Mouse (Mus musculus) MEL (cell line): ENCODE data around the gene Gpm6b. TPM values are rescaled to one million over a fixed set of nuclear protein-coding genes. Genes with fewer than 3 reads are reported as not detected.

ENCODE experiments used
- DNase-seq: peaks from one replicate; pipeline ENCODE4 v3.0.0; 2011; ENCODE audit warnings: low read depth, low spot score
- H3K27ac ChIP-seq: 2 replicates; pipeline ENCODE4 v1.5.1; 2012; ENCODE audit warnings: low read depth, mild to moderate bottlenecking, control low read depth, low read length, moderate library complexity; ENCODE audit not compliant: control insufficient read depth
- H3K27me3 ChIP-seq, 2 experiments: fragments of 150-350 bp in 1 of 2; sonication (generic) in 1 of 2; 2 replicates each; pipeline ENCODE4 v1.6.1; 2012; ENCODE audit warnings: low read length in 2 of 2, mild to moderate bottlenecking in 2 of 2, improper control_type of control experiment in 1 of 2, moderate library complexity in 1 of 2; ENCODE audit not compliant: insufficient read depth in 2 of 2, control insufficient read depth in 1 of 2
- H3K36me3 ChIP-seq, 2 experiments: 2 replicates each; pipeline ENCODE4 v1.6.1; 2012 to 2014; ENCODE audit warnings: low read length in 2 of 2, improper control_type of control experiment in 1 of 2, inconsistent platforms in 1 of 2, mild to moderate bottlenecking in 1 of 2; ENCODE audit not compliant: insufficient read depth in 2 of 2, control insufficient read depth in 1 of 2
- H3K4me1 ChIP-seq, 2 experiments: fragments of 150-350 bp in 1 of 2; sonication (generic) in 1 of 2; 2 replicates each; pipeline ENCODE4 v1.6.1; 2012; ENCODE audit warnings: low read length in 2 of 2, improper control_type of control experiment in 1 of 2, mild to moderate bottlenecking in 1 of 2; ENCODE audit not compliant: insufficient read depth in 2 of 2, control insufficient read depth in 1 of 2
- H3K4me3 ChIP-seq, 2 experiments: fragments of 150-350 bp in 1 of 2; sonication (generic) in 1 of 2; 2 replicates each; pipeline ENCODE4 v1.5.1; 2012; ENCODE audit warnings: low read depth in 2 of 2, low read length in 2 of 2, mild to moderate bottlenecking in 2 of 2, moderate library complexity in 2 of 2, control low read depth in 1 of 2, improper control_type of control experiment in 1 of 2; ENCODE audit not compliant: control insufficient read depth in 1 of 2, insufficient read depth in 1 of 2
- H3K79me2 ChIP-seq: 2 replicates; pipeline ENCODE4 v1.6.1; 2012; ENCODE audit warnings: mild to moderate bottlenecking, low read length, moderate library complexity; ENCODE audit not compliant: control insufficient read depth, poor library complexity, insufficient read depth
- H3K9ac ChIP-seq: 2 replicates; pipeline ENCODE4 v1.6.1; 2012; ENCODE audit warnings: low read depth, mild to moderate bottlenecking, control low read depth, low read length, moderate library complexity; ENCODE audit not compliant: control insufficient read depth, poor library complexity, severe bottlenecking
- H3K9me3 ChIP-seq: fragments of 150-350 bp; sonication (generic); replicated peaks from 2 replicates; pipeline ENCODE4 v1.6.1; 2012; ENCODE audit warnings: mild to moderate bottlenecking, low read length, improper control_type of control experiment, moderate library complexity; ENCODE audit not compliant: insufficient read depth
- BHLHE40 ChIP-seq: IDR thresholded peaks from 2 replicates; pipeline ENCODE4 v1.6.1; 2012; ENCODE audit warnings: low read depth, mild to moderate bottlenecking, inconsistent platforms, low read length, improper control_type of control experiment, borderline replicate concordance
- CHD2 ChIP-seq: IDR thresholded peaks from 2 replicates; pipeline ENCODE4 v1.6.1; 2011; ENCODE audit warnings: low read length, improper control_type of control experiment
- CTCF ChIP-seq, 3 experiments: IDR thresholded peaks in 2 of 3; conservative IDR thresholded peaks in 1 of 3; 2 replicates each; pipeline ENCODE4 v1.5.1; 2011 to 2012; ENCODE audit warnings: low read length in 3 of 3, low read depth in 2 of 3, mild to moderate bottlenecking in 2 of 3, improper control_type of control experiment in 1 of 3, inconsistent platforms in 1 of 3, mixed read lengths in 1 of 3, moderate library complexity in 1 of 3; ENCODE audit not compliant: control insufficient read depth in 1 of 3, insufficient read depth in 1 of 3, poor library complexity in 1 of 3, severe bottlenecking in 1 of 3
- E2F4 ChIP-seq: IDR thresholded peaks from 2 replicates; pipeline ENCODE4 v1.6.1; 2011; ENCODE audit warnings: low read depth, low read length, improper control_type of control experiment, borderline replicate concordance
- EP300 ChIP-seq, 2 experiments: IDR thresholded peaks; 2 replicates each; pipeline ENCODE4 v1.6.1; 2011; ENCODE audit warnings: improper control_type of control experiment in 2 of 2, low read length in 2 of 2, low read depth in 1 of 2, mild to moderate bottlenecking in 1 of 2
- HCFC1 ChIP-seq: IDR thresholded peaks from 2 replicates; pipeline ENCODE4 v1.6.1; 2012; ENCODE audit warnings: low read depth, mild to moderate bottlenecking, inconsistent platforms, low read length, improper control_type of control experiment, moderate library complexity
- MAX ChIP-seq: IDR thresholded peaks from 2 replicates; pipeline ENCODE4 v1.6.1; 2011; ENCODE audit warnings: low read length, improper control_type of control experiment
- MAZ ChIP-seq: IDR thresholded peaks from 2 replicates; pipeline ENCODE4 v1.6.1; 2012; ENCODE audit warnings: low read depth, mild to moderate bottlenecking, inconsistent platforms, low read length, improper control_type of control experiment
- MXI1 ChIP-seq: IDR thresholded peaks from 2 replicates; pipeline ENCODE4 v1.6.1; 2011; ENCODE audit warnings: mild to moderate bottlenecking, low read depth, low read length, improper control_type of control experiment
- MYB ChIP-seq: IDR thresholded peaks from 2 replicates; pipeline ENCODE4 v1.6.1; 2011; ENCODE audit warnings: mild to moderate bottlenecking, low read depth, low read length, improper control_type of control experiment
- MYC ChIP-seq: IDR thresholded peaks from 2 replicates; pipeline ENCODE4 v1.6.1; 2011; ENCODE audit warnings: low read depth, mild to moderate bottlenecking, low read length, improper control_type of control experiment, moderate library complexity
- NELFE ChIP-seq: IDR thresholded peaks from 2 replicates; pipeline ENCODE4 v1.6.1; 2011; ENCODE audit warnings: low read depth, low read length, improper control_type of control experiment
- POLR2A ChIP-seq, 2 experiments: IDR thresholded peaks; 2 replicates each; pipeline ENCODE4 v1.6.1; 2011 to 2012; ENCODE audit warnings: low read length in 2 of 2, mild to moderate bottlenecking in 2 of 2, control low read depth in 1 of 2, improper control_type of control experiment in 1 of 2, low read depth in 1 of 2, moderate library complexity in 1 of 2; ENCODE audit not compliant: control insufficient read depth in 1 of 2, insufficient read depth in 1 of 2, poor library complexity in 1 of 2
- POLR2AphosphoS2 ChIP-seq: IDR thresholded peaks from 2 replicates; pipeline ENCODE4 v1.6.1; 2011; ENCODE audit warnings: low read length, improper control_type of control experiment
- POLR2AphosphoS5 ChIP-seq: IDR thresholded peaks from 2 replicates; pipeline ENCODE4 v1.6.1; 2012; ENCODE audit warnings: low read depth, borderline replicate concordance, mild to moderate bottlenecking, inconsistent platforms, low read length, moderate library complexity, mixed read lengths
- RAD21 ChIP-seq: IDR thresholded peaks from 2 replicates; pipeline ENCODE4 v1.6.1; 2011; ENCODE audit warnings: mild to moderate bottlenecking, low read depth, low read length, improper control_type of control experiment
- RCOR1 ChIP-seq: IDR thresholded peaks from 2 replicates; pipeline ENCODE4 v1.6.1; 2012; ENCODE audit warnings: low read depth, mild to moderate bottlenecking, inconsistent platforms, low read length, improper control_type of control experiment
- SIN3A ChIP-seq: IDR thresholded peaks from 2 replicates; pipeline ENCODE4 v1.6.1; 2012; ENCODE audit warnings: low read length, improper control_type of control experiment, inconsistent platforms
- SMC3 ChIP-seq: IDR thresholded peaks from 2 replicates; pipeline ENCODE4 v1.6.1; 2011; ENCODE audit warnings: low read depth, low read length, improper control_type of control experiment
- TAL1 ChIP-seq: IDR thresholded peaks from 2 replicates; pipeline ENCODE4 v1.6.1; 2012; ENCODE audit warnings: mild to moderate bottlenecking, inconsistent platforms, low read length, moderate library complexity, mixed read lengths
- TCF12 ChIP-seq: IDR thresholded peaks from 2 replicates; pipeline ENCODE4 v1.6.1; 2014; ENCODE audit warnings: low read depth, mild to moderate bottlenecking, inconsistent platforms, low read length, improper control_type of control experiment, moderate library complexity
- UBTF ChIP-seq: IDR thresholded peaks from 2 replicates; pipeline ENCODE4 v1.6.1; 2012; ENCODE audit warnings: low read depth, mild to moderate bottlenecking, inconsistent platforms, low read length, improper control_type of control experiment, moderate library complexity, borderline replicate concordance; ENCODE audit not compliant: insufficient read depth
- USF1 ChIP-seq: IDR thresholded peaks from 2 replicates; pipeline ENCODE4 v1.6.1; 2014; ENCODE audit warnings: low read depth, mild to moderate bottlenecking, inconsistent platforms, low read length, improper control_type of control experiment, moderate library complexity
- USF2 ChIP-seq, 2 experiments: IDR thresholded peaks; 2 replicates each; pipeline ENCODE4 v1.6.1; 2011 to 2012; ENCODE audit warnings: improper control_type of control experiment in 2 of 2, low read length in 2 of 2, borderline replicate concordance in 1 of 2, inconsistent platforms in 1 of 2, low read depth in 1 of 2, mild to moderate bottlenecking in 1 of 2; ENCODE audit not compliant: insufficient read depth in 1 of 2
- ZKSCAN1 ChIP-seq: IDR thresholded peaks from 2 replicates; pipeline ENCODE4 v1.6.1; 2012; ENCODE audit warnings: low read depth, mild to moderate bottlenecking, inconsistent platforms, low read length, improper control_type of control experiment, moderate library complexity
- polyA plus RNA-seq, 2 experiments: library from polyadenylated mRNA; stranded (reverse) in 1 of 2; unstranded in 1 of 2; fragments of >175 nt in 1 of 2; fragments of >200 nt in 1 of 2; gene quantifications; 2 replicates each; pipeline versions ENCODE4 v1.2.1 to v1.2.4; 2012; ENCODE audit warnings: low replicate concordance in 2 of 2, low read depth in 1 of 2; ENCODE audit not compliant: insufficient read length in 2 of 2, insufficient read depth in 1 of 2, missing spikeins in 1 of 2
- total RNA-seq: library from RNA; depleted of rRNA; stranded (reverse); fragments of 300-350 nt; gene quantifications from 2 replicates; pipeline ENCODE4 v1.2.3, GENCODE M21; 2012

Gene Gpm6b
- total and polyA plus RNA-seq, 3 experiments: 4.9 to 13.2 TPM; not detected in 1

GRCm38 (mm10) chrX:166315251-166315650 lies 76.5 kb downstream of the Gpm6b start:
- no peak overlapping the region for H3K4me3 ChIP-seq
- H3K9me3 ChIP-seq: no peaks in the 10 kb centered on the region
- no peaks in the 10 kb centered on the region for H3K4me1 ChIP-seq
- no peak overlapping the region for H3K9ac ChIP-seq
- DNase-seq: no peak
- TF ChIP-seq USF1 (no peak), USF2 (IDR thresholded peaks at IDR 0.05; ENCODE audit: borderline replicate concordance in 1 of 2, insufficient read depth in 1 of 2, low read depth in 1 of 2, low read length in 2 of 2) (no peak), MXI1 (no peak), MAZ (no peak), EP300 (IDR thresholded peaks at IDR 0.05; ENCODE audit: low read depth in 1 of 2, low read length in 2 of 2) (no peak), CTCF (IDR thresholded peaks at IDR 0.05 in 2 of 3, conservative IDR thresholded peaks at IDR 0.05 in 1 of 3; ENCODE audit: control insufficient read depth in 1 of 3, insufficient read depth in 1 of 3, low read depth in 2 of 3, low read length in 3 of 3, poor library complexity in 1 of 3, severe bottlenecking in 1 of 3) (no peak), MYB (no peak), HCFC1 (no peak), POLR2A (IDR thresholded peaks at IDR 0.05; ENCODE audit: control insufficient read depth in 1 of 2, insufficient read depth in 1 of 2, low read depth in 1 of 2, low read length in 2 of 2, poor library complexity in 1 of 2) (no peak), CHD2 (no peak), MYC (no peak), TCF12 (no peak), TAL1 (no peak), E2F4 (no peak), NELFE (no peak), POLR2AphosphoS2 (no peak)
- TF ChIP-seq, all 39 proteins: peak for 0
- H3K27me3 ChIP-seq: no peaks in the 10 kb centered on the region
- no peaks in the 10 kb centered on the region for H3K36me3 ChIP-seq
- H3K79me2 ChIP-seq: no peaks in the 10 kb centered on the region
- H3K27ac ChIP-seq: no peak overlapping the region

- DNase-seq: no peak
- Histone ChIP-seq H3K27ac (no peak overlapping the region), H3K9ac (no peak overlapping the region), H3K27me3 (no peaks in the 10 kb centered on the region), H3K79me2 (no peaks in the 10 kb centered on the region), H3K36me3 (no peaks in the 10 kb centered on the region), H3K9me3 (no peaks in the 10 kb centered on the region), H3K4me1 (no peaks in the 10 kb centered on the region), H3K4me3 (no peak overlapping the region)
- TF ChIP-seq USF2 (IDR thresholded peaks at IDR 0.05; ENCODE audit: borderline replicate concordance in 1 of 2, insufficient read depth in 1 of 2, low read depth in 1 of 2, low read length in 2 of 2): no peak
- TF ChIP-seq POLR2AphosphoS5: no peak
- TF ChIP-seq SMC3: no peak
- TF ChIP-seq ZKSCAN1: no peak
- TF ChIP-seq RCOR1: no peak
- no peak for TF ChIP-seq TAL1
- no peak for TF ChIP-seq BHLHE40
- TF ChIP-seq MAX: no peak
- TF ChIP-seq TCF12: no peak
- TF ChIP-seq SIN3A: no peak
- TF ChIP-seq USF1: no peak
- no peak for TF ChIP-seq RAD21
- TF ChIP-seq EP300 (IDR thresholded peaks at IDR 0.05; ENCODE audit: low read depth in 1 of 2, low read length in 2 of 2): no peak
- TF ChIP-seq UBTF: no peak
- no peak for TF ChIP-seq POLR2AphosphoS2
- no peak for TF ChIP-seq CHD2
Measured at GRCm38 (mm10) chrX:166316552-166317375, 78.1 kb downstream of the Gpm6b start.
